Mouse (Mus musculus) stomach, embryonic 14.5 days (tissue): ENCODE measurements at regions not wholly inside any gene's neighbourhood (a gene's known extent, or its start where the extent isn't known, plus 50 kb on each side); places are given as distances from the start of the nearest gene placed in this dataset.

Source experiments
- ATAC-seq: fragments of 200-750 bp; cut with Nextera tagmentation; 2 replicates; pipeline ENCODE4 v1.8.0; 2017; ENCODE audit warnings: low read depth, moderate TSS enrichment; ENCODE audit not compliant: insufficient number of reproducible peaks, insufficient read depth, low FRiP score
- H3K27ac ChIP-seq: fragments of 300-500 bp; sonication (generic); 2 replicates; pipeline ENCODE4 v1.5.1; 2014; ENCODE audit warnings: mild to moderate bottlenecking, low read length, moderate library complexity, mixed read lengths
- H3K27me3 ChIP-seq: fragments of 300-500 bp; sonication (generic); 2 replicates; pipeline ENCODE4 v1.6.1; 2014; ENCODE audit warnings: low read length, control low read depth, mixed read lengths; ENCODE audit not compliant: control insufficient read depth, insufficient read depth
- H3K36me3 ChIP-seq: fragments of 300-500 bp; sonication (generic); 2 replicates; pipeline ENCODE4 v1.6.1; 2014; ENCODE audit warnings: mild to moderate bottlenecking, control low read depth, low read length, moderate library complexity, mixed read lengths; ENCODE audit not compliant: control insufficient read depth, insufficient read depth
- H3K4me1 ChIP-seq: fragments of 300-500 bp; sonication (generic); 2 replicates; pipeline ENCODE4 v1.6.1; 2014; ENCODE audit warnings: low read length, control low read depth, mixed read lengths; ENCODE audit not compliant: control insufficient read depth, insufficient read depth
- H3K4me2 ChIP-seq: fragments of 300-500 bp; sonication (generic); replicated peaks from 2 replicates; pipeline ENCODE4 v1.6.1; 2014; ENCODE audit warnings: low read depth, low read length, control low read depth
- H3K4me3 ChIP-seq: fragments of 300-500 bp; sonication (generic); 2 replicates; pipeline ENCODE4 v1.5.1; 2014; ENCODE audit warnings: low read depth, low read length, control low read depth
- H3K9ac ChIP-seq: fragments of 300-500 bp; sonication (generic); replicated peaks from 2 replicates; pipeline ENCODE4 v1.6.1; 2014; ENCODE audit warnings: low read depth, mild to moderate bottlenecking, control low read depth, low read length, moderate library complexity, mixed read lengths
- H3K9me3 ChIP-seq: fragments of 300-500 bp; sonication (generic); 2 replicates; pipeline ENCODE4 v1.6.1; 2016; ENCODE audit warnings: low read depth, low read length, control low read depth; ENCODE audit not compliant: control insufficient read depth
- WGBS: fragments of 180-500 bp; shearing (Covaris S2); extraction: QIAGEN DNeasy Blood & Tissue Kit; methylation state at CpG from one replicate; pipeline ENCODE4 v1.1.7; 2014; 5-methylcytosine and 5-hydroxymethylcytosine counted together

DNA sequence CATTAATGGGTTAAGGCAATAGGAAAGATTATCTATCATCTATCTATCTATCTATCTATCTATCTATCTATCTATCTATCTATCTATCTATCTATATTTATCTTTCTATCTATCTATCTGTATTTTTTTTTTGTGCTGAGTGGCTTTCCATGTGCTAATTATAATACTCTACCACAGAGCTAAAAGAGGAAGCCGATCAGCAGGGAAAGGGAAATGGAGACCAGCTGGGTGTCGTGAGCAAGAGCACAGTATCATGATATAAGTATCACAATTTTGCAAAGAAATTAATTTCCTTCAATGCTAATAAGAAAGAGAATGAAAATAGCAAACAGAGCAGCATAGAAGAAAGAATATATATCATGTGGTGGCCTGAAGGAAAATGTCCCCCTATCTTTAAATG, 69.6 kb downstream of the Cldn1 start:
- no peak overlapping the region for H3K9ac ChIP-seq
- ATAC-seq = no peak

GRCm38 (mm10) chr16:26291692-26292091, 79.9 kb downstream of the Cldn1 start:
- Histone ChIP-seq H3K27me3 (no peaks in the 10 kb centered on the region), H3K36me3 (no peaks in the 10 kb centered on the region), H3K4me2 (no peak overlapping the region), H3K27ac (no peak overlapping the region), H3K4me3 (no peak overlapping the region), H3K9me3 (no peaks in the 10 kb centered on the region), H3K9ac (no peak overlapping the region), H3K4me1 (0 out of 2 replicates have a peak, but pooled peaks cover 4% of the 10 kb centered on the region)
- ATAC-seq = peak; percentile 65; the same call in 1 of the 2 replicates
- 33% methylated on average over 2 of the region's 2 CpGs for WGBS

More for the DNA sequence above, 69.6 kb downstream of the Cldn1 start:
- Histone ChIP-seq H3K4me1 (no peaks in the 10 kb centered on the region), H3K9me3 (no peaks in the 10 kb centered on the region), H3K4me2 (no peak overlapping the region), H3K27me3 (no peaks in the 10 kb centered on the region), H3K36me3 (no peaks in the 10 kb centered on the region), H3K27ac (no peak overlapping the region), H3K4me3 (no peak overlapping the region)
- 75% methylated on average over 2 of the region's 2 CpGs for WGBS

DNA sequence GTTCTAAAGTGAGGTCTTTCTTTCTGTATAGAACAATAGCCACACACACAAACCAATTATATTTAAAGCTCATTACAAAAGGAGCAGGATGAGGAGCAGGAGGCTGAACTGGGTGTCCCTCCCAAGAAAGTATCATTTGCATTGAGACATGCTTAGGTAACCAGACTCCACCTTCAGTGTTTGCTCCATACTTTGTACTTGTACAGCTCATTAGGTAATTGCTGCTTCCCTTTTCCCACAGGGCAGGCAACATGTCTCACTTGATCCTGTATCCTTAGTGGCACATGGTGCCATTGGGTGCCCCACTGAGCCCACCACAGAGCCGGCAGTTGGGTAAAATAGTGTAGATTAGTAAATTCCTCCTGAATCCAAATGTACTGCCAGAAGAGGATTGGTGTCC, 86.0 kb downstream of the Cldn1 start:
- no peak overlapping the region for H3K27ac ChIP-seq
- H3K36me3 ChIP-seq = no peaks in the 10 kb centered on the region
- no peak overlapping the region for H3K9ac ChIP-seq
- no peaks in the 10 kb centered on the region for H3K27me3 ChIP-seq
- 0 out of 2 replicates have a peak, but pooled peaks cover 4% of the 10 kb centered on the region for H3K4me1 ChIP-seq
- 62% methylated on average over 1 of the region's 1 CpGs for WGBS
- ATAC-seq = no peak
- H3K4me3 ChIP-seq = no peak overlapping the region
- no peak overlapping the region for H3K4me2 ChIP-seq
- no peaks in the 10 kb centered on the region for H3K9me3 ChIP-seq

DNA sequence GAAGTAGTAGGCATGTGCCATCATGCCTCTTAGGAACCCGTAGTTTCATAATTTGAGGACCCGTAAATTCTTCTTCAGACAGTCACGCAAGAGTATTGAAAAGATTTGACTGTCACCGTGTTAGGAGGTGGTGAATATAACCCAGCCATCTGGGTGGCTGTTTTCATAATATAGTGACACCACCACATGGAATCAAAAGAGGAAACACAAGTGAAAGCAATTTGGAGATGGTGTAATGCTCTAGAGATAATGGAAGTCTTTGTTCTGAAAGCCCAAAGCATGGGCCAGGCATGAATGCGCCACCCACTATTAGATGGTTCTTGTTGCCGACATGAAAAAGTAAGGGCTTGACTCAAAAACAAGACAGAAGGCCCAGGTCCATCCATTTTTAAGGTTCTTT, 86.9 kb downstream of the Cldn1 start:
- ATAC-seq = no peak
- Histone ChIP-seq H3K4me2 (no peak overlapping the region), H3K4me3 (no peak overlapping the region), H3K36me3 (no peaks in the 10 kb centered on the region), H3K4me1 (0 out of 2 replicates have a peak, but pooled peaks cover 4% of the 10 kb centered on the region), H3K27ac (no peak overlapping the region), H3K27me3 (no peaks in the 10 kb centered on the region), H3K9me3 (no peaks in the 10 kb centered on the region), H3K9ac (no peak overlapping the region)
- 91% methylated on average over 6 of the region's 6 CpGs for WGBS

GRCm38 (mm10) chr16:26282418-26282817, 89.2 kb downstream of the Cldn1 start:
- H3K9me3 ChIP-seq = no peaks in the 10 kb centered on the region
- no peak overlapping the region for H3K27ac ChIP-seq
- H3K36me3 ChIP-seq = no peaks in the 10 kb centered on the region
- no peaks in the 10 kb centered on the region for H3K27me3 ChIP-seq
- ATAC-seq = 0 out of 2 replicates have a peak, but pooled peaks have one; percentile 28
- H3K9ac ChIP-seq = no peak overlapping the region
- H3K4me2 ChIP-seq = no peak overlapping the region
- WGBS = 4% methylated on average over 1 of the region's 1 CpGs
- H3K4me1 ChIP-seq = no peaks in the 10 kb centered on the region
- H3K4me3 ChIP-seq = no peak overlapping the region

DNA sequence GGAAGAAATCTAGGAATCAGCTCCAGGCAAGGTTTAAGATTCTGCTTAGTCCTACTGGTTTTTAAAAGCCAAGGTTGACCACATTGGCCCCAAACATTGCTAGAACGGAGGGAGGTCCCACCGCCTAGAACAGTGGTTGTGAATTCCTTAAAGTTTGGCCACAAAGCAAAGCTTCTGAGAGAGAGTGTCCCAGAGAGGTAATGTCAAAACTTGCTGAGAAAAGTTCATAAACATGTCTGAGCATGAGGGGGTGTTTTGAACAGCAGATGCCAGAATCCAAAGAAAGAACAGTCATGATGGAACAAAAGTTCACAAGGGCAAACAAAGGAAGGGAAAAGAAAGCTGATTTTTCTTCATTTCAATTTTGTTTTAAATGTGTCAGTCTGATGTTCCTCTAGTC, 90.1 kb downstream of the Cldn1 start:
- ATAC-seq = no peak
- H3K36me3 ChIP-seq = no peaks in the 10 kb centered on the region
- H3K4me1 ChIP-seq = no peaks in the 10 kb centered on the region
- H3K27me3 ChIP-seq = no peaks in the 10 kb centered on the region
- no peak overlapping the region for H3K9ac ChIP-seq
- H3K9me3 ChIP-seq = no peaks in the 10 kb centered on the region
- H3K27ac ChIP-seq = no peak overlapping the region
- 66% methylated on average over 2 of the region's 2 CpGs for WGBS
- no peak overlapping the region for H3K4me2 ChIP-seq
- H3K4me3 ChIP-seq = no peak overlapping the region

- Histone ChIP-seq H3K27ac (no peak overlapping the region), H3K9ac (no peak overlapping the region), H3K4me3 (no peak overlapping the region), H3K4me1 (no peaks in the 10 kb centered on the region), H3K9me3 (no peaks in the 10 kb centered on the region), H3K4me2 (no peak overlapping the region), H3K27me3 (no peaks in the 10 kb centered on the region), H3K36me3 (no peaks in the 10 kb centered on the region)
- 88% methylated on average over 1 of the region's 1 CpGs for WGBS
- no peak for ATAC-seq
Measured at GRCm38 (mm10) chr16:26276789-26277188, 94.9 kb downstream of the Cldn1 start.

GRCm38 (mm10) chr16:26252824-26253223, 118.8 kb downstream of the Cldn1 start:
- H3K9me3 ChIP-seq = no peaks in the 10 kb centered on the region
- no peak overlapping the region for H3K4me2 ChIP-seq
- no peaks in the 10 kb centered on the region for H3K4me1 ChIP-seq
- no peak overlapping the region for H3K27ac ChIP-seq
- H3K36me3 ChIP-seq = no peaks in the 10 kb centered on the region
- H3K4me3 ChIP-seq = no peak overlapping the region
- no peaks in the 10 kb centered on the region for H3K27me3 ChIP-seq
- no peak overlapping the region for H3K9ac ChIP-seq
- no peak for ATAC-seq
- 63% methylated on average over 2 of the region's 2 CpGs for WGBS

DNA sequence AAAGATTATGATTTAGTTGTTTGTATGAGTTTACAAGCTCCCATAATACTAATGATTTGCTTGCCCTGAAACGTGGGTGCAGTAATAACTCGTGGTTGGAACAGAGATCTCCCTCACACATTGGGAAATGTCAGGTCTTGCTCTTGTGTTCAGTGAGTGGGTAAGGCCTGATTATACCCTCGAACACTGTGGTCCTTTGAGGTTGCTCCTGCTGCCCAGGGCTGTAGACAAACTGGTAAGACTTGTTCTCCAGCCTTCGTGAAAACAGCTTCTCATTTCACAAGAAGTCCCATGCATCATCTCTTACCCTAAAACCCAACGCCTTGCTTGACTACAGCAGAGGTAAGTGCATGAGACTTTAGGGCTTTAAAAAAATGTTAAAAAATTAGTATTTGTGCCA, 119.9 kb downstream of the Cldn1 start:
- ATAC-seq = no peak
- H3K27ac ChIP-seq = no peak overlapping the region
- WGBS = 64% methylated on average over 5 of the region's 5 CpGs
- no peak overlapping the region for H3K9ac ChIP-seq
- H3K4me2 ChIP-seq = no peak overlapping the region
- H3K9me3 ChIP-seq = no peaks in the 10 kb centered on the region
- H3K27me3 ChIP-seq = no peaks in the 10 kb centered on the region
- no peak overlapping the region for H3K4me3 ChIP-seq
- H3K4me1 ChIP-seq = no peaks in the 10 kb centered on the region
- H3K36me3 ChIP-seq = no peaks in the 10 kb centered on the region
